Mouse (Mus musculus) liver, adult 2 months (tissue): ENCODE data around the gene Cysrt1. TPM values are rescaled to one million over a fixed set of nuclear protein-coding genes. Genes with fewer than 3 reads are reported as not detected.
A peak's percentile ranks its signal among the peaks of the same experiment; 100 is the strongest.

ENCODE experiments used
- DNase-seq: peaks from one replicate; pipeline ENCODE4 v3.0.0-alpha.2; 2011; ENCODE audit warnings: low read depth, low spot score; ENCODE audit errors: extremely low read depth
- H3K27ac ChIP-seq: fragments of 200-500 bp; replicated peaks from 2 replicates; pipeline ENCODE4 v1.5.1; 2012; ENCODE audit warnings: low read depth, mild to moderate bottlenecking, control low read depth, inconsistent platforms, low read length; ENCODE audit not compliant: insufficient read depth
- H3K27me3 ChIP-seq: fragments of 200-500 bp; 2 replicates; pipeline ENCODE4 v1.6.1; 2012; ENCODE audit warnings: mild to moderate bottlenecking, moderate library complexity, low read length, inconsistent platforms; ENCODE audit not compliant: control insufficient read depth, insufficient read depth
- H3K36me3 ChIP-seq: fragments of 200-500 bp; 2 replicates; pipeline ENCODE4 v1.6.1; 2012; ENCODE audit warnings: low read length, inconsistent platforms; ENCODE audit not compliant: control insufficient read depth, insufficient read depth
- H3K4me1 ChIP-seq: fragments of 200-500 bp; 2 replicates; pipeline ENCODE4 v1.6.1; 2011; ENCODE audit warnings: low read length; ENCODE audit not compliant: control insufficient read depth, insufficient read depth
- H3K4me3 ChIP-seq: fragments of 200-500 bp; 2 replicates; pipeline ENCODE4 v1.5.1; 2011; ENCODE audit warnings: low read depth, mild to moderate bottlenecking, control low read depth, low read length, moderate library complexity; ENCODE audit not compliant: insufficient read depth
- H3K79me2 ChIP-seq: fragments of 200-500 bp; 2 replicates; pipeline ENCODE4 v1.6.1; 2012; ENCODE audit warnings: inconsistent platforms, mild to moderate bottlenecking, low read length, moderate library complexity; ENCODE audit not compliant: control insufficient read depth, insufficient read depth
- H3K9ac ChIP-seq: fragments of 200-500 bp; 2 replicates; pipeline ENCODE4 v1.6.1; 2012; ENCODE audit warnings: low read depth, mild to moderate bottlenecking, control low read depth, inconsistent platforms, low read length
- CTCF ChIP-seq: fragments of 200-500 bp; IDR thresholded peaks from 2 replicates; pipeline ENCODE4 v1.5.1; 2011; ENCODE audit warnings: low read depth, low read length, control low read depth
- POLR2A ChIP-seq: fragments of 200-500 bp; IDR thresholded peaks from 2 replicates; pipeline ENCODE4 v1.6.1; 2011; ENCODE audit warnings: low read length, control low read depth; ENCODE audit not compliant: insufficient read depth; ENCODE audit errors: extremely low read depth
- WGBS: fragments of 180-500 bp; shearing (Covaris S2); methylation state at CpG from one replicate; pipeline ENCODE4 v1.1.7; 2018; 5-methylcytosine and 5-hydroxymethylcytosine counted together
- polyA plus RNA-seq: library from polyadenylated mRNA; depleted of rRNA; stranded (reverse); fragments of >200 nt; gene quantifications from 2 replicates; pipeline ENCODE4 v1.2.3, GENCODE M21; 2012
- total RNA-seq: library from RNA; depleted of rRNA; stranded (reverse); fragments of >200 nt; gene quantifications from 2 replicates; pipeline ENCODE4 v1.2.3, GENCODE M21; 2014

Gene Cysrt1
- total and polyA plus RNA-seq, 2 experiments, result not detected

DNA sequence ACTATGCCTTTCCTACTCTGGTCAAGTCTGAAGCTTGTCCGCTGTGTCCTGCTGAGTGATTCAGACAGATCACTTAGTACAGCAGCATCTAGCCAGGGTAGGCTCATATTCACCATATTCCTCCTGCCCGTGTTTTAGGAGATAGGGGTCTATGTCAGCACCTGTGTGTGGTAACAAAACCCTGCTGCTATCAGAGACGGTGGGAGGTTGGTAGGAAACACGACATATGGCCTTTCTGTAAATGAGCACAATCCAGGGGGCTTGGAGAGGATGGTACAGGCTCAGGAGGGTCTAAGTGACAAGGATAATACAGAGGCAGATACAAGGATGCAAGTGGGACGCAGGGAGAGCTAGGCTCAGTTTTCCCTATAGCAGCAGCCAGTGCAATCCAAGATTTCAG, 12.7 kb downstream of the Cysrt1 start:
- no peak overlapping the region for H3K27ac ChIP-seq
- H3K79me2 ChIP-seq, result no peaks in the 10 kb centered on the region
- TF ChIP-seq CTCF (no peak), POLR2A (no peak)
- no peaks in the 10 kb centered on the region for H3K27me3 ChIP-seq
- 90% methylated on average over 5 of the region's 5 CpGs for WGBS
- H3K36me3 ChIP-seq, result no peaks in the 10 kb centered on the region
- H3K9ac ChIP-seq, result no peak overlapping the region
- DNase-seq, result no peak
- no peak overlapping the region for H3K4me3 ChIP-seq
- H3K4me1 ChIP-seq, result no peaks in the 10 kb centered on the region

GRCm38 (mm10) chr2:25228995-25229530, 13.2 kb downstream of the Cysrt1 start:
- no peaks in the 10 kb centered on the region for H3K4me1 ChIP-seq
- H3K27ac ChIP-seq, result no peak overlapping the region
- WGBS, result 74% methylated on average over 6 of the region's 6 CpGs
- H3K9ac ChIP-seq, result no peak overlapping the region
- TF ChIP-seq CTCF (no peak), POLR2A (no peak)
- DNase-seq, result no peak
- H3K27me3 ChIP-seq, result no peaks in the 10 kb centered on the region
- no peaks in the 10 kb centered on the region for H3K36me3 ChIP-seq
- no peaks in the 10 kb centered on the region for H3K79me2 ChIP-seq
- no peak overlapping the region for H3K4me3 ChIP-seq

- TF ChIP-seq POLR2A (no peak), CTCF (peak; percentile 99)
- WGBS, result 0% methylated on average over 7 of the region's 7 CpGs
- Histone ChIP-seq H3K4me1 (no peaks in the 10 kb centered on the region), H3K4me3 (no peak overlapping the region; the same call in 1 of the 2 replicates), H3K79me2 (no peaks in the 10 kb centered on the region; the same call in 1 of the 2 replicates), H3K27ac (no peak overlapping the region), H3K36me3 (no peaks in the 10 kb centered on the region), H3K27me3 (no peaks in the 10 kb centered on the region), H3K9ac (no peak overlapping the region)
- peak; percentile 77 for DNase-seq
Measured at GRCm38 (mm10) chr2:25228431-25228889, 13.8 kb downstream of the Cysrt1 start.

GRCm38 (mm10) chr2:25227406-25227805, 14.8 kb downstream of the Cysrt1 start:
- H3K36me3 ChIP-seq, result no peaks in the 10 kb centered on the region; the same call in 1 of the 2 replicates
- H3K27ac ChIP-seq, result no peak overlapping the region
- TF ChIP-seq CTCF, result no peak
- TF ChIP-seq POLR2A, result no peak
- no peak for DNase-seq
- 95% methylated on average over 4 of the region's 4 CpGs for WGBS
- no peak overlapping the region for H3K9ac ChIP-seq
- H3K27me3 ChIP-seq, result no peaks in the 10 kb centered on the region
- no peaks in the 10 kb centered on the region for H3K4me1 ChIP-seq
- H3K4me3 ChIP-seq, result no peak overlapping the region
- no peaks in the 10 kb centered on the region; the same call in 1 of the 2 replicates for H3K79me2 ChIP-seq

DNA sequence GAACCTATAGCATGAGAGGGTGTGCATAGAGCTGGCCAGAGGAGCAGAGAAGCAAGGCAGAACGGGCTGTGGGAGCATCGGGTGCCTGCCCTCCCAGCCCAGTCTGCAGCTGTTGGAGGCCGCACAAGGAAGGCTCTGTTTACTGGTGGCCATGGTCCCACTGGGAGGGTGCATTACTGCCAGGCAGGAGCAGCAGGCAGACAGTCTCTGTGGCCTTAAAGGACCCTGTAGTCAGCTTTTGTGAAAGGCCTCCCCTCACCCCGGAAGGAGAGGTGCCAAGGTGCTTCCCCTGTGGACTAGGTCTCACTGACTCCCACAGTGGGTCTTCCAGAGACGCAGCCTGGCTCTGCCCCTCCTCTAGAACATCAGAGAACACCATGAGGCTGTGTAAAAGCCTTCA, 15.4 kb downstream of the Cysrt1 start:
- no peak for DNase-seq
- H3K9ac ChIP-seq, result no peak overlapping the region
- WGBS, result 90% methylated on average over 5 of the region's 5 CpGs
- no peaks in the 10 kb centered on the region for H3K4me1 ChIP-seq
- no peaks in the 10 kb centered on the region; the same call in 1 of the 2 replicates for H3K79me2 ChIP-seq
- no peaks in the 10 kb centered on the region; the same call in 1 of the 2 replicates for H3K36me3 ChIP-seq
- no peak overlapping the region for H3K4me3 ChIP-seq
- TF ChIP-seq CTCF, result no peak
- no peak for TF ChIP-seq POLR2A
- H3K27ac ChIP-seq, result no peak overlapping the region
- H3K27me3 ChIP-seq, result no peaks in the 10 kb centered on the region

- Histone ChIP-seq H3K9ac (no peak overlapping the region), H3K27ac (peak overlapping the region; percentile 59), H3K36me3 (no peaks in the 10 kb centered on the region; the same call in 1 of the 2 replicates), H3K4me1 (no peaks in the 10 kb centered on the region), H3K27me3 (no peaks in the 10 kb centered on the region), H3K79me2 (no peaks in the 10 kb centered on the region; the same call in 1 of the 2 replicates), H3K4me3 (no peak overlapping the region)
- TF ChIP-seq CTCF, result no peak
- no peak for TF ChIP-seq POLR2A
- 83% methylated on average over 8 of the region's 8 CpGs for WGBS
- no peak for DNase-seq
Measured at GRCm38 (mm10) chr2:25225811-25226379, 16.4 kb downstream of the Cysrt1 start.
